Mouse (Mus musculus): ENCODE measurements around the gene Klrg2.

DNA sequence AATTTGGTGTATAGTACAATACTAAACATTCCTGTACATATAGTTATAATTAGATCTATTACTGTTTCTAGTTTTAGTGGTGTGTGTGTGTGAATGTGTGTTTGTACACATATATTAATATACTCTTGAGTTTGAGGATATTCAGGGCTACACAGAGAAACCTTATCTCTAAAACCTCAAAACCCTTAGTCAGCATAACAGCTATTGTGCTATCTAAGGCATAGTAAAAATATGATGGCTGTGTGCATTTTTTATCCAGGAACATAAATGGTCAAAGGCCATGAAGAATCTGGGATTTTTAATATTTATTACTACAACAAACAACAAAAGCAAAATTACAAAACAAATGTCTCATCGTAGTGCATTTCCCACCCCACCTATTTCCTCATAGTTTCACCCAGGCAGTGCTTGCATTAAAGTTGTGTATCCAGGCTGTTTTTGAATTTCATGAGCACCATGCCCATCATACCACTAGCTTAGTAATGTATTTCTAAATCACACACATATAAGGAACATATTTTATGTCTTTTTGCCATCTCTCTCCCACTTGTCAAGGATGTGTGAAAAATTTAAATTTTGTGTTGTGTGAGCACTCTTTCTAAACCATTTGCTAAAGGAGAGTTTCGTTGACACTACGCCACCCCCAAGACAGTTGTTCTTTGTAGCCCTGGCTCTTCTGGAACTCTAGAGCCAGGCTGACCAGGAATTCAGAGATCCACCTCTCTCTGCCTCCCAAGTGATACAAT, 56.8 kb downstream of the Klrg2 start:
- TF ChIP-seq RAD21 (IDR thresholded peaks at IDR 0.05; ENCODE audit: low read depth, low read length), result no peak
- TF ChIP-seq CTCF (IDR thresholded peaks at IDR 0.05 in 2 of 3, conservative IDR thresholded peaks at IDR 0.05 in 1 of 3; ENCODE audit: control insufficient read depth in 1 of 3, insufficient read depth in 1 of 3, low read depth in 2 of 3, low read length in 3 of 3, poor library complexity in 1 of 3, severe bottlenecking in 1 of 3), result no peak
